Mouse (Mus musculus): ENCODE data around the gene Foxn1.

DNA sequence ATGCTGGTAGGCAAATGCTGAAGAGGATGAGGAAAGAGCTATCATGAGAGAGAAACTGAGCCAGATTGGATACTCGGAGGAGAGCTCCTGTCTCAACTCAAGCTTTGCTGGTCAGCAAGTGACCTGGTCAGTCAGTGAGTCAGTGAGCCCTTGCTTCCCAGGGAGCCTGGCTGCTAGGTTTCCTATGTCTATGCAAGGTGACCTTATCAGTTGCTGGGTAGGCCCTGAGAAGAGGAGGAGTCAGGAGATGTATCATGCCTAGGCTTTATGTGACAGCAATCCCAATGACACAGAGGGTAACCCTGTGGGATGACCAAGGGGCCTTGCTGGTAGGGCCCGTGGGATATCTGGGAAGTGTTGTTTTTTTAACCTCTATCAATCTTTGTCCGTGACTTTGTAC is 14.2 kb downstream of the Foxn1 start:
- TF ChIP-seq CTCF (IDR thresholded peaks at IDR 0.05; ENCODE audit: extremely low read depth, insufficient read length, insufficient replicate concordance, low read depth, low read length) = no peak
- TF ChIP-seq POLR2A (IDR thresholded peaks at IDR 0.05; ENCODE audit: low read depth, low read length) = no peak
